Mouse (Mus musculus) brain, embryonic 14.5 days (tissue): ENCODE results near the gene Arpc4.

Experiments
- CTCF ChIP-seq: fragments of 200-500 bp; IDR thresholded peaks from 2 replicates; pipeline ENCODE4 v1.5.1; 2012; ENCODE audit warnings: inconsistent platforms, mild to moderate bottlenecking, moderate library complexity, borderline replicate concordance; ENCODE audit not compliant: insufficient read depth, insufficient read length; ENCODE audit errors: extremely low read depth
- POLR2A ChIP-seq: fragments of 200-500 bp; IDR thresholded peaks from 2 replicates; pipeline ENCODE4 v1.6.1; 2012; ENCODE audit warnings: mild to moderate bottlenecking, inconsistent platforms, borderline replicate concordance; ENCODE audit not compliant: poor library complexity, insufficient read depth, insufficient read length, severe bottlenecking; ENCODE audit errors: extremely low read depth

- TF ChIP-seq POLR2A, result no peak
- TF ChIP-seq CTCF, result no peak
These were observed 6.5 kb downstream of the Arpc4 start for GRCm38 (mm10) chr6:113384351-113384927.
